In the genomic region with DNA sequence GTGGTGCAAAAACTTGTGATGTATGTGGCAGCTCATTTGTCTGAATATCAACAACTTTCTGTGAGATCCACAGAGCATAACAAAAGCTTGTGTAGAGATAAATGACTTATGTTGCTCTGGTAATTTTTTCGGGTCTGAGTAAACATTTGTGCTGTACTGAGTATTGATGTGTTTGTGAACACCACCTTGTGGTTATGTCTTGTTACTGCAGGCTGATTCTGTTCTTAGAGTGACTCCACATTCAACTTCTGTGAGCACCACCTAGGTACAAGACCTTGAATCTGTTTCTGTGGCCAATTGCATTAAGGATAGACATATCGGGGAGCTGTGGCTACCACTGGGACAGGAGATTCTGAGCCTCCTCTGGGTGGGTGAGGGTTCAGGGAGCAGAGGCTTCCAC, we compare ENCODE assay signal across 20 mouse cellular contexts. TPM values are rescaled to one million over a fixed set of nuclear protein-coding genes. Genes with fewer than 3 reads are reported as not detected.
A peak's percentile ranks its signal among the peaks of the same experiment; 100 is the strongest.
DNase-seq lines count a peak whose midpoint lies in the region; ATAC-seq and TF ChIP-seq lines count a peak whose summit lies in the region.
"Not testable (repeated sequence)": the region's sequence is repeated elsewhere in the genome, so short reads cannot be mapped to it uniquely, and the experiment has no call there.
"Had no signal": no experiment of that assay in that cellular context is flagged by ENCODE, and none has a peak within 500 bp of the region (broad histone marks: within the 10 kb centered on the region; RNA-seq: fewer than 3 reads in every experiment).

No protein-coding gene starts in this region.

- H3K9ac ChIP-seq in ES-Bruce4 (ENCODE audit: low read depth, poor library complexity, severe bottlenecking); embryonic facial prominence, embryonic 12.5 days: not testable (repeated sequence)

- H3K36me3 ChIP-seq in ES-Bruce4 (ENCODE audit: control insufficient read depth, insufficient read depth, low read length, poor library complexity, severe bottlenecking); embryonic facial prominence, embryonic 12.5 days: not testable (repeated sequence)

- H3K27ac ChIP-seq in ES-Bruce4 (ENCODE audit: insufficient read depth, low read length); embryonic facial prominence, embryonic 12.5 days: not testable (repeated sequence)

- not testable (repeated sequence) for TF ChIP-seq EP300 in ES-Bruce4 (IDR thresholded peaks at IDR 0.05; ENCODE audit: insufficient read depth, low read depth, low read length)

- not testable (repeated sequence) for H3K27me3 ChIP-seq in ES-Bruce4 (ENCODE audit: control insufficient read depth, insufficient read depth, low read length, poor library complexity, severe bottlenecking); embryonic facial prominence, embryonic 12.5 days

- H3K9me3 ChIP-seq in ES-Bruce4 (replicated peaks; ENCODE audit: control insufficient read depth, insufficient read depth, low read length, poor library complexity, severe bottlenecking); embryonic facial prominence, embryonic 12.5 days: not testable (repeated sequence)

- 46% methylated on average over 2 of the region's 2 CpGs for WGBS in embryonic facial prominence, embryonic 12.5 days

- not testable (repeated sequence) for H3K4me1 ChIP-seq in ES-Bruce4 (ENCODE audit: control insufficient read depth, insufficient read depth, low read length); embryonic facial prominence, embryonic 12.5 days

- H3K4me3 ChIP-seq in ES-Bruce4 (ENCODE audit: low read depth, low read length); embryonic facial prominence, embryonic 12.5 days: not testable (repeated sequence)

- not testable (repeated sequence) for H3K4me2 ChIP-seq in embryonic facial prominence, embryonic 12.5 days (replicated peaks)

- TF ChIP-seq CTCF in ES-Bruce4 (IDR thresholded peaks at IDR 0.05; ENCODE audit: low read depth, low read length), result peak; percentile 8

- 0 out of 2 replicates have a peak, but pooled peaks have one; percentile 3 for ATAC-seq in embryonic facial prominence, embryonic 12.5 days (ENCODE audit: insufficient number of reproducible peaks, insufficient read depth, low FRiP score, low TSS enrichment)
- peak; percentile 36 to 59; a peak in 3 of 4 replicates for ATAC-seq in hematopoietic stem cell, adult 5-6 weeks (replicated peaks in 1 of 2; ENCODE audit: insufficient read depth in 1 of 2, low FRiP score in 2 of 2, low TSS enrichment in 1 of 2, low read depth in 1 of 2, poor library complexity in 2 of 2, severe bottlenecking in 2 of 2)

- DNase-seq in ZHBTc4 (ENCODE audit: low read depth, low spot score), result peak; percentile 53
- peak; percentile 5 for DNase-seq in kidney, postnatal 14 days
- peak; percentile 11 for DNase-seq in lung, postnatal 36 days
- DNase-seq in naive thymus-derived CD4-positive, alpha-beta T cell, adult 2 months (ENCODE audit: low read depth), result peak; percentile 16

- not testable (repeated sequence) for TF ChIP-seq POLR2A in ES-Bruce4 (IDR thresholded peaks at IDR 0.05; ENCODE audit: insufficient read depth, low read length)

RNA-seq across cellular contexts. Expression of a gene that starts 17.0 kb away (rescaled TPM):
- 1.1 TPM in 2 replicates for polyA plus RNA-seq in ES-Bruce4 (2011; ENCODE audit: insufficient read depth, insufficient read length, low read depth, missing spikeins)
- not detected in 2 replicates for polyA plus RNA-seq in embryonic facial prominence, embryonic 12.5 days (2016; fragmentation: Nextera tagmentation; extraction: Ambion mirVana)
- not detected in 2 replicates for total RNA-seq in hematopoietic stem cell, adult 5-6 weeks (2017)
- total RNA-seq: adrenal gland, postnatal 25 days; gastrocnemius, postnatal 4 days; heart, postnatal 36 days; layer of hippocampus, postnatal 36 days; left cerebral cortex, postnatal 36 days; megakaryocyte, adult 5-6 weeks had no signal
- polyA plus RNA-seq: cortical plate, adult 2 months; forebrain, embryonic 13.5 days; G1E; heart, embryonic 11.5 days; kidney, embryonic 14.5 days; lung, embryonic 15.5 days; neural tube, embryonic 14.5 days had no signal

RNA-seq across cellular contexts. Expression of a gene that starts 40.1 kb away (rescaled TPM):
- polyA plus RNA-seq in ES-Bruce4 (2011; ENCODE audit: insufficient read depth, insufficient read length, low read depth, missing spikeins), result 1.3 and 1.8 TPM in 2 replicates
- polyA plus RNA-seq in embryonic facial prominence, embryonic 12.5 days (2016; fragmentation: Nextera tagmentation; extraction: Ambion mirVana), result not detected in 2 replicates
- not detected in 2 replicates for total RNA-seq in hematopoietic stem cell, adult 5-6 weeks (2017)
- total RNA-seq: adrenal gland, postnatal 25 days; gastrocnemius, postnatal 4 days; heart, postnatal 36 days; layer of hippocampus, postnatal 36 days; left cerebral cortex, postnatal 36 days; megakaryocyte, adult 5-6 weeks had no signal
- polyA plus RNA-seq: forebrain, embryonic 13.5 days; G1E; kidney, embryonic 14.5 days; lung, embryonic 15.5 days had no signal

RNA-seq across cellular contexts. Expression of a gene that starts 58.5 kb away (rescaled TPM):
- 0.35 and 1.1 TPM in 2 replicates for polyA plus RNA-seq in ES-Bruce4 (2011; ENCODE audit: insufficient read depth, insufficient read length, low read depth, missing spikeins)
- 0.12 and 0.28 TPM in 2 replicates for polyA plus RNA-seq in embryonic facial prominence, embryonic 12.5 days (2016; fragmentation: Nextera tagmentation; extraction: Ambion mirVana)
- total RNA-seq in hematopoietic stem cell, adult 5-6 weeks (2017), result 3.1 and 4.6 TPM in 2 replicates
- total RNA-seq: megakaryocyte, adult 5-6 weeks had no signal
- polyA plus RNA-seq: G1E; heart, embryonic 11.5 days; neural tube, embryonic 14.5 days had no signal
